Mouse (Mus musculus) hindbrain, embryonic 12.5 days (tissue): ENCODE data around the gene Tfap2a. TPM values are rescaled to one million over a fixed set of nuclear protein-coding genes. Genes with fewer than 3 reads are reported as not detected.

Experiments used
- ATAC-seq: fragments of 200-750 bp; cut with Nextera tagmentation; 2 replicates; pipeline ENCODE4 v1.8.0; 2017; ENCODE audit warnings: moderate TSS enrichment; ENCODE audit not compliant: low FRiP score
- H3K27ac ChIP-seq: fragments of 300-500 bp; sonication (generic); 2 replicates; pipeline ENCODE4 v1.5.1; 2016; ENCODE audit warnings: mild to moderate bottlenecking
- H3K27me3 ChIP-seq: fragments of 300-500 bp; sonication (generic); 2 replicates; pipeline ENCODE4 v1.6.1; 2016; ENCODE audit warnings: mild to moderate bottlenecking
- H3K36me3 ChIP-seq: fragments of 300-500 bp; sonication (generic); 2 replicates; pipeline ENCODE4 v1.6.1; 2016; ENCODE audit warnings: mild to moderate bottlenecking
- H3K4me1 ChIP-seq: fragments of 300-500 bp; sonication (generic); 2 replicates; pipeline ENCODE4 v1.6.1; 2016
- H3K4me2 ChIP-seq: fragments of 300-500 bp; sonication (generic); replicated peaks from 2 replicates; pipeline ENCODE4 v1.6.1; 2016; ENCODE audit warnings: mild to moderate bottlenecking
- H3K4me3 ChIP-seq: fragments of 300-500 bp; sonication (generic); 2 replicates; pipeline ENCODE4 v1.5.1; 2016; ENCODE audit warnings: mild to moderate bottlenecking
- H3K9ac ChIP-seq: fragments of 300-500 bp; sonication (generic); 2 replicates; pipeline ENCODE4 v1.6.1; 2016; ENCODE audit warnings: mild to moderate bottlenecking, moderate library complexity
- H3K9me3 ChIP-seq: fragments of 300-500 bp; sonication (generic); replicated peaks from 2 replicates; pipeline ENCODE4 v1.6.1; 2016; ENCODE audit warnings: mild to moderate bottlenecking
- WGBS: fragments of 180-500 bp; shearing (Covaris S2); methylation state at CpG from one replicate; pipeline ENCODE4 v1.1.7; 2016; 5-methylcytosine and 5-hydroxymethylcytosine counted together
- polyA plus RNA-seq: library from polyadenylated mRNA; unstranded; fragments of >200 nt; fragmentation: Nextera tagmentation; extraction: Ambion mirVana; gene quantifications from 2 replicates; pipeline ENCODE4 v1.2.1, GENCODE M21; 2016

The Tfap2a gene
- polyA plus RNA-seq, 1 experiment from 2014 or later, result 20.5 TPM

- peaks cover 73% of the 10 kb centered on the region for H3K27me3 ChIP-seq
- H3K4me2 ChIP-seq, result peak overlapping the region; percentile 57
- peak overlapping the region; percentile 44 for H3K4me3 ChIP-seq
- no peaks in the 10 kb centered on the region for H3K36me3 ChIP-seq
- H3K27ac ChIP-seq, result peak overlapping the region; percentile 94
- no peaks in the 10 kb centered on the region for H3K9me3 ChIP-seq
- ATAC-seq, result no peak
- under 1% methylated on average over 11 of the region's 11 CpGs for WGBS
- H3K4me1 ChIP-seq, result peaks cover 21% of the 10 kb centered on the region
- peak overlapping the region; percentile 71 for H3K9ac ChIP-seq
Measured at GRCm38 (mm10) chr13:40732085-40732484, 6.1 kb downstream of the Tfap2a start.

- Histone ChIP-seq H3K4me2 (peak overlapping the region; percentile 57), H3K27ac (peak overlapping the region; percentile 94), H3K9ac (peak overlapping the region; percentile 71), H3K4me1 (peaks cover 21% of the 10 kb centered on the region), H3K27me3 (peaks cover 71% of the 10 kb centered on the region), H3K9me3 (no peaks in the 10 kb centered on the region), H3K36me3 (no peaks in the 10 kb centered on the region), H3K4me3 (peak overlapping the region; percentile 44)
- ATAC-seq, result peak; percentile 52
- 0% methylated on average over 55 of the region's 74 CpGs for WGBS
Measured at GRCm38 (mm10) chr13:40731179-40731841, 6.9 kb downstream of the Tfap2a start.

GRCm38 (mm10) chr13:40730651-40731178, 7.5 kb downstream of the Tfap2a start:
- Histone ChIP-seq H3K36me3 (no peaks in the 10 kb centered on the region), H3K27me3 (peaks cover 69% of the 10 kb centered on the region), H3K4me1 (peaks cover 17% of the 10 kb centered on the region), H3K9ac (peak overlapping the region; percentile 71), H3K27ac (peak overlapping the region; percentile 94), H3K9me3 (no peaks in the 10 kb centered on the region), H3K4me3 (peak overlapping the region; percentile 44), H3K4me2 (peak overlapping the region; percentile 57)
- peak; percentile 84 for ATAC-seq
- under 1% methylated on average over 35 of the region's 41 CpGs for WGBS

GRCm38 (mm10) chr13:40729592-40730431, 8.4 kb downstream of the Tfap2a start:
- peak overlapping the region; percentile 44 for H3K4me3 ChIP-seq
- no peak for ATAC-seq
- peaks cover 68% of the 10 kb centered on the region for H3K27me3 ChIP-seq
- WGBS, result under 1% methylated on average over 52 of the region's 52 CpGs
- no peaks in the 10 kb centered on the region for H3K9me3 ChIP-seq
- H3K4me2 ChIP-seq, result peak overlapping the region; percentile 57
- H3K27ac ChIP-seq, result peak overlapping the region; percentile 94
- H3K9ac ChIP-seq, result peak overlapping the region; percentile 71
- H3K4me1 ChIP-seq, result peaks cover 15% of the 10 kb centered on the region
- no peaks in the 10 kb centered on the region for H3K36me3 ChIP-seq

- Histone ChIP-seq H3K27ac (peak overlapping the region; percentile 94), H3K36me3 (no peaks in the 10 kb centered on the region), H3K9ac (peak overlapping the region; percentile 71), H3K4me2 (peak overlapping the region; percentile 57), H3K9me3 (no peaks in the 10 kb centered on the region), H3K4me3 (peak overlapping the region; percentile 44), H3K4me1 (peaks cover 10% of the 10 kb centered on the region), H3K27me3 (peaks cover 67% of the 10 kb centered on the region)
- under 1% methylated on average over 13 of the region's 13 CpGs for WGBS
- ATAC-seq, result no peak
Measured at GRCm38 (mm10) chr13:40729037-40729436, 9.1 kb downstream of the Tfap2a start.

GRCm38 (mm10) chr13:40728626-40728990, 9.6 kb downstream of the Tfap2a start:
- H3K4me3 ChIP-seq, result peak overlapping the region; percentile 44
- under 1% methylated on average over 14 of the region's 15 CpGs for WGBS
- H3K4me2 ChIP-seq, result peak overlapping the region; percentile 57
- H3K9ac ChIP-seq, result peak overlapping the region; percentile 71
- H3K27me3 ChIP-seq, result peaks cover 67% of the 10 kb centered on the region
- H3K4me1 ChIP-seq, result peaks cover 9% of the 10 kb centered on the region
- peak overlapping the region; percentile 94 for H3K27ac ChIP-seq
- ATAC-seq, result no peak
- no peaks in the 10 kb centered on the region for H3K36me3 ChIP-seq
- no peaks in the 10 kb centered on the region for H3K9me3 ChIP-seq

- 2% methylated on average over 42 of the region's 42 CpGs for WGBS
- H3K4me3 ChIP-seq, result peak overlapping the region; percentile 44
- H3K4me1 ChIP-seq, result peaks cover 11% of the 10 kb centered on the region
- no peaks in the 10 kb centered on the region for H3K36me3 ChIP-seq
- H3K9me3 ChIP-seq, result no peaks in the 10 kb centered on the region
- H3K27me3 ChIP-seq, result peaks cover 68% of the 10 kb centered on the region
- peak overlapping the region; percentile 94 for H3K27ac ChIP-seq
- peak overlapping the region; percentile 39 for H3K4me2 ChIP-seq
- no peak for ATAC-seq
- H3K9ac ChIP-seq, result peak overlapping the region; percentile 71
Measured at GRCm38 (mm10) chr13:40727731-40728625, 10.2 kb downstream of the Tfap2a start.

- 5% methylated on average over 7 of the region's 7 CpGs for WGBS
- no peaks in the 10 kb centered on the region for H3K9me3 ChIP-seq
- peak overlapping the region; percentile 81 for H3K4me2 ChIP-seq
- peaks cover 14% of the 10 kb centered on the region for H3K4me1 ChIP-seq
- H3K4me3 ChIP-seq, result peak overlapping the region; percentile 49
- peak overlapping the region; percentile 72 for H3K27ac ChIP-seq
- H3K36me3 ChIP-seq, result no peaks in the 10 kb centered on the region
- peak overlapping the region; percentile 53 for H3K9ac ChIP-seq
- ATAC-seq, result no peak
- peaks cover 64% of the 10 kb centered on the region for H3K27me3 ChIP-seq
Measured at GRCm38 (mm10) chr13:40725924-40726323, 12.3 kb downstream of the Tfap2a start.

- peak overlapping the region; percentile 66 for H3K9ac ChIP-seq
- ATAC-seq, result no peak
- no peaks in the 10 kb centered on the region for H3K36me3 ChIP-seq
- H3K27me3 ChIP-seq, result peaks cover 78% of the 10 kb centered on the region
- no peaks in the 10 kb centered on the region for H3K9me3 ChIP-seq
- 3% methylated on average over 5 of the region's 5 CpGs for WGBS
- peak overlapping the region; percentile 76 for H3K27ac ChIP-seq
- peak overlapping the region; percentile 81 for H3K4me2 ChIP-seq
- H3K4me3 ChIP-seq, result peak overlapping the region; percentile 49
- peaks cover 14% of the 10 kb centered on the region for H3K4me1 ChIP-seq
Measured at GRCm38 (mm10) chr13:40723598-40723920, 14.6 kb downstream of the Tfap2a start.

GRCm38 (mm10) chr13:40722741-40723597, 15.2 kb downstream of the Tfap2a start:
- Histone ChIP-seq H3K27ac (peak overlapping the region; percentile 76), H3K4me2 (peak overlapping the region; percentile 81), H3K9ac (peak overlapping the region; percentile 66), H3K27me3 (peaks cover 78% of the 10 kb centered on the region), H3K4me1 (peaks cover 11% of the 10 kb centered on the region; the same call in 1 of the 2 replicates), H3K4me3 (peak overlapping the region; percentile 49), H3K9me3 (no peaks in the 10 kb centered on the region), H3K36me3 (no peaks in the 10 kb centered on the region)
- peak; percentile 95 for ATAC-seq
- WGBS, result under 1% methylated on average over 70 of the region's 70 CpGs

GRCm38 (mm10) chr13:40719741-40720082, 18.5 kb downstream of the Tfap2a start:
- H3K4me3 ChIP-seq, result no peak overlapping the region
- H3K4me2 ChIP-seq, result no peak overlapping the region

More at GRCm38 (mm10) chr13:40719741-40720082, 18.5 kb downstream of the Tfap2a start:
- 18% methylated on average over 9 of the region's 9 CpGs for WGBS
- Histone ChIP-seq H3K27me3 (peaks cover 84% of the 10 kb centered on the region), H3K9ac (no peak overlapping the region), H3K27ac (no peak overlapping the region), H3K36me3 (no peaks in the 10 kb centered on the region), H3K4me1 (peaks cover 17% of the 10 kb centered on the region), H3K9me3 (no peaks in the 10 kb centered on the region)
- no peak for ATAC-seq
